Mouse (Mus musculus) adrenal gland, postnatal 25 days (tissue): ENCODE results near the gene Lrp6. TPM values are rescaled to one million over a fixed set of nuclear protein-coding genes. Genes with fewer than 3 reads are reported as not detected.

Source experiments
- DNase-seq: peaks from one replicate; pipeline ENCODE4 v3.0.0; 2021; ENCODE audit warnings: mixed read lengths
- total RNA-seq: library from RNA; stranded (reverse); gene quantifications from 2 replicates; pipeline ENCODE4 v1.2.3, GENCODE M21; 2021

The Lrp6 gene
- total RNA-seq, 1 experiment from 2014 or later, result 112 TPM

DNA sequence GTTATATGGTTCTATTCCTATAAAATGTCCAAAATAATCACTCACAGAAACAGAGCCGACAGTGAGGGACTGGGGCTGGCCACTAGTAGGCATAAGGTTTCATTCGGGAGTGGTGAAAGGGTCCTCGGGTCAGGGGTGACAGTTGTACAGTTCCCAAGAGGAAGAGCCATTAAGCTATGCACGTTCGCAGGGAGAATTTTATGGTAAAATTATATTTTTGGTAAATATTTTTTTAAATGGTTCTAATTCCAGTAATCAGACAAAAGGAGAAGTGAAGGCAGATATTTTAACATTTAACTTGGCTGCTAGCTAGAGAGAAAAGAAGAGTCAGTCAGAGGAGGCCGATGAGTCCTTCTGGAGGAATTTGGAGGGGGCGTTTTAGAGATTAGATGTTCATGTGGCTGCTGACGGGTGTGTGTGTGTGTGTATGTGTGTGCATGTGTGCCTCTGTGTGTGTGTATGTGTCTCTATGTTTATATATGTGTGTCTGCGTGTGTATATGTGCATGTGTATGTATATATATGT lies 131.8 kb downstream of the Lrp6 start:
- no peak for DNase-seq

DNA sequence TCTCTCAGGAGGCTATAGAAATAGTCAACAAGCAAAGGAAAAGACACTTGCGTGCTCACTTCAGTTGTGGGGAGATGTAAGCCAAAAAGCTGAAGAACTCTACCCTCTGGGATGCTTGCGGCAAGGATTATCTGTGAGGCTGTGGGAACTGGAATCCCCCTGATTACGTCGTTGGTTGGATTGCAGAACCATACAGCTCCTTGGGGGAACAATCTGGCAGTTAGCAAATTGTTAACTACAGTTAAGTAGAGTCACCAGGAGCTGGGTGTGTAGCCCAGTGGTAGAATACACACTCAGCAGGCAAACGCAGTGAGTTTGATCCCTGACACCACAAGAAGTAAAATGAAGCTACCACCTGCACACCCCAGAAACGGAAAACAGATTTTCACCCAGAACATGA lies 132.7 kb downstream of the Lrp6 start:
- no peak for DNase-seq

DNA sequence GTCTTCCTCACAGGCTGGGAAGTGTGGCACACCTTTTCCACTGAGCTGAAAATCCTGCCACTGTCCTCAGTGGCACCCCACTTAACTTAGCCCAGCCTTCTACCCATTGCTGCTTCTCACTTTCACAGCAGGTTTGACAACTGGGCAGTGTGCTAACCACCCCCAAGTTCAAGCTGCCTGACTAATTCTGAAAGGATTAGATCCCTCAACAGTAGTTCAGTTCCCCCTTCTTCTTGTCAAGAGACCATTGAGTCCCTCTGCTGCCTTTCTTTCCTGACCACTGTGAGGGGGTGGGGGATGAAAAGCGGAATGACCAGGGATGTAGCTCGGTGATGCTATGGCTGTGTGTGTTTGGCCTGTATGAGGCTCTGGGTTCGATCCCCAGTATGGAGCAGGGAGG lies 133.5 kb downstream of the Lrp6 start:
- no peak for DNase-seq

GRCm38 (mm10) chr6:134431583-134431982 lies 135.2 kb downstream of the Lrp6 start:
- no peak for DNase-seq

GRCm38 (mm10) chr6:134430161-134430799 lies 136.5 kb downstream of the Lrp6 start:
- DNase-seq, result no peak

GRCm38 (mm10) chr6:134428455-134428854 lies 138.3 kb downstream of the Lrp6 start:
- DNase-seq, result no peak

DNA sequence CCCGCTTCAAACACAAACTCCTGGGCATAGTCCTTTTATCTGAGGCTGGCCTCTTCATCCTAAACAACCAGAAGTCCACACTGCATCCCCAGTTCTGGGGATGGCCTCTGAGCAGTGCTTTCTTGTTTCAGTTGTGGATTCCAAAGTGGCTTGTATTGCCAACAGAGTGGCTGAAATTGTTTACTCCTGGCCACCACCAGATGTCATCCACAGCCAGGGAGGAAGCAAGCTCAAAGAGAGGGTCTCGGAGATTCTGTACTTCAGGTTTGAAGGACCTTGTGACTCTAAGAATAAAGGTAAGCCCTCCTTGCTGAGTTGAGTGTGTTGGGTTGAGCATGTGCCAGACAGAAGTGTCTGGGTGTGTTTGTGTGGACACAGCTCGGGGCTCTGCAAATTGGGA lies 139.6 kb downstream of the Lrp6 start:
- no peak for DNase-seq

GRCm38 (mm10) chr6:134425216-134425717 lies 141.5 kb downstream of the Lrp6 start:
- DNase-seq, result peak; percentile 35

GRCm38 (mm10) chr6:134421921-134422320 lies 144.8 kb downstream of the Lrp6 start:
- DNase-seq, result peak; percentile 43

DNA sequence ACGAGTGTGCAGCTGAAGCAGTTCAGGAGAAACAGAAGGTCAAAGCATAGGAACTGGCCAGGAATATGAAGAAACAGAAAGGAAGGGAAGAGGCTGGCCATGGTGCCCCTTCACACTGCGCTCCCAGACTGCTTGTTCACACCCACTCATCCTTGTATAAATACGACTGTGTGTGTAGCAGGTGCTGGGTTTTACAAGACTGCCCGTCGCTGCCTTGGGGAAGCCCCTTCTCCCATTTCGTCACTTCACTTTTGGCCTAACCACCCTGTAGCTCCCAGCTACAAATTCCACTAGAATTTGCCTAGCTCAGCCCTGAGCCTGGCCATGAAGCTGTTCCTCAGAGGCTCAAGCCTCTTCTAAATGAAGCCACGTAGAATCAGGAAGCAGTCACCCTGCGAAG lies 146.4 kb downstream of the Lrp6 start:
- DNase-seq, result no peak

GRCm38 (mm10) chr6:134417886-134418285 lies 148.9 kb downstream of the Lrp6 start:
- no peak for DNase-seq

- DNase-seq, result no peak
Observed at GRCm38 (mm10) chr6:134416556-134417105, 150.1 kb downstream of the Lrp6 start.

- no peak for DNase-seq
Observed at GRCm38 (mm10) chr6:134414532-134414883, 152.3 kb downstream of the Lrp6 start.

- DNase-seq, result peak; percentile 18
Observed at GRCm38 (mm10) chr6:134413706-134414531, 152.8 kb downstream of the Lrp6 start.

GRCm38 (mm10) chr6:134407226-134407625 lies 159.5 kb downstream of the Lrp6 start:
- no peak for DNase-seq

- no peak for DNase-seq
Observed at GRCm38 (mm10) chr6:134403684-134404070, 163.1 kb downstream of the Lrp6 start.

- peak; percentile 71 for DNase-seq
Observed at GRCm38 (mm10) chr6:134402914-134403683, 163.7 kb downstream of the Lrp6 start.

Other genes starting within 250 kb of the Lrp6 start
- gene Bcl2l14, start 170.6 kb downstream of the Lrp6 start, total RNA-seq, result 0.24 TPM in 1 of 2 replicates, not detected in the other
- 3.7 and 5.5 TPM in 2 replicates for gene Mansc1, start 65.5 kb upstream of the Lrp6 start, total RNA-seq
- 16.3 and 17.5 TPM in 2 replicates for gene Borcs5, start 72.5 kb upstream of the Lrp6 start, total RNA-seq
- 23.0 and 25.8 TPM in 2 replicates for gene Dusp16, start 225.7 kb upstream of the Lrp6 start, total RNA-seq